Mouse (Mus musculus): ENCODE data around the gene Ntn3. TPM values are rescaled to one million over a fixed set of nuclear protein-coding genes. Genes with fewer than 3 reads are reported as not detected.

Ntn3 gene
- 2.3 and 2.5 TPM in 2 replicates for polyA plus RNA-seq (2015; fragmentation: Nextera tagmentation; extraction: Ambion mirVana)

GRCm38 (mm10) chr17:24209043-24209915, at the start of gene Ntn3:
Gene Ntn3 (minus strand): TSS chr17:24209531.
- DNase-seq (ENCODE audit: low spot score) (peak; percentile 36), ATAC-seq (peak; percentile 7)
- 2% methylated on average over 36 of the region's 43 CpGs for WGBS
- Histone ChIP-seq H3K36me3 (ENCODE audit: insufficient read depth, low read length) (no peaks in the 10 kb centered on the region), H3K4me1 (ENCODE audit: insufficient read depth, low read depth, low read length) (peaks cover 36% of the 10 kb centered on the region), H3K4me3 (ENCODE audit: low read depth, low read length) (peak within 1 kb of the TSS; percentile 36), H3K27me3 (replicated peaks; ENCODE audit: insufficient read depth, low read length) (0 out of 2 replicates have a peak, but pooled peaks cover 11% of the 10 kb centered on the region), H3K9me3 (ENCODE audit: low read length) (no peaks in the 10 kb centered on the region), H3K27ac (ENCODE audit: low read length) (peak within 1 kb of the TSS; percentile 16; the same call in 1 of the 2 replicates), H3K9ac (replicated peaks; ENCODE audit: low read depth) (peak within 1 kb of the TSS; percentile 45; the same call in 1 of the 2 replicates), H3K4me2 (replicated peaks; ENCODE audit: low read depth, low read length) (peak within 1 kb of the TSS; percentile 64)
- TF ChIP-seq EP300 (IDR thresholded peaks at IDR 0.05) (no peak), CTCF (IDR thresholded peaks at IDR 0.05) (no peak)

GRCm38 (mm10) chr17:24258981-24259380, 49.6 kb upstream of the Ntn3 start:
- no peaks in the 10 kb centered on the region for H3K27me3 ChIP-seq (replicated peaks; ENCODE audit: insufficient read depth, low read length)
- no peak overlapping the region for H3K4me2 ChIP-seq (replicated peaks; ENCODE audit: low read depth, low read length)
- no peak for DNase-seq (ENCODE audit: low spot score)
- H3K9ac ChIP-seq (replicated peaks; ENCODE audit: low read depth): no peak overlapping the region
- no peaks in the 10 kb centered on the region for H3K9me3 ChIP-seq (ENCODE audit: low read length)
- no peak overlapping the region for H3K4me3 ChIP-seq (ENCODE audit: low read depth, low read length)
- WGBS: 50% methylated on average over 4 of the region's 4 CpGs
- ATAC-seq: no peak
- H3K27ac ChIP-seq (ENCODE audit: low read length): no peak overlapping the region
- no peaks in the 10 kb centered on the region for H3K36me3 ChIP-seq (ENCODE audit: insufficient read depth, low read length)
- TF ChIP-seq EP300 (IDR thresholded peaks at IDR 0.05) (no peak), CTCF (IDR thresholded peaks at IDR 0.05) (no peak)
- no peaks in the 10 kb centered on the region for H3K4me1 ChIP-seq (ENCODE audit: insufficient read depth, low read depth, low read length)

DNA sequence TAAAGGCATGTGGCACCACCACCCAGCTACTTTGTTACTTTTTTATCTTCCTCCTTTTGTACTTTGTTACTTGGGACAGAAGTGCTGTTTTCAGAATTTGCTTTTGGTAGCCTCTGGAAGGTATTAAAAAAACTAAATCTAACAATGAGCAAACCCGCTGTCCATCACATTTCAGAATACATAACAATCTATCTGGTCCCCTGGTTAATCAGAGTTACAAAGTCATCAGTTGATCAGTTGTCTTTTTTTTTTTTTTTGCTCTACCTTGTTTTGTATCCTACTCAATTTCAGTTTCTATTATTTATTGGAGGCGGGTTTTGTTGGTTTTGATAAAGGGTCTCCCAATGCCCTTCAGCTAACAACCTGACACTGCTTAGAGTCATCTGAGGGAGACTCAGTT, 43.0 kb upstream of the Ntn3 start:
- no peak overlapping the region for H3K4me2 ChIP-seq (replicated peaks; ENCODE audit: low read depth, low read length)
- peaks cover 8% of the 10 kb centered on the region for H3K4me1 ChIP-seq (ENCODE audit: insufficient read depth, low read depth, low read length)
- H3K27me3 ChIP-seq (replicated peaks; ENCODE audit: insufficient read depth, low read length): no peaks in the 10 kb centered on the region
- DNase-seq (ENCODE audit: low spot score) (no peak), ATAC-seq (no peak)
- H3K9ac ChIP-seq (replicated peaks; ENCODE audit: low read depth): no peak overlapping the region
- no peak overlapping the region for H3K27ac ChIP-seq (ENCODE audit: low read length)
- no peak overlapping the region for H3K4me3 ChIP-seq (ENCODE audit: low read depth, low read length)
- TF ChIP-seq EP300 (IDR thresholded peaks at IDR 0.05): no peak
- no peak for TF ChIP-seq CTCF (IDR thresholded peaks at IDR 0.05)
- no peaks in the 10 kb centered on the region for H3K9me3 ChIP-seq (ENCODE audit: low read length)
- 100% methylated on average over 2 of the region's 2 CpGs for WGBS
- no peaks in the 10 kb centered on the region for H3K36me3 ChIP-seq (ENCODE audit: insufficient read depth, low read length)

DNA sequence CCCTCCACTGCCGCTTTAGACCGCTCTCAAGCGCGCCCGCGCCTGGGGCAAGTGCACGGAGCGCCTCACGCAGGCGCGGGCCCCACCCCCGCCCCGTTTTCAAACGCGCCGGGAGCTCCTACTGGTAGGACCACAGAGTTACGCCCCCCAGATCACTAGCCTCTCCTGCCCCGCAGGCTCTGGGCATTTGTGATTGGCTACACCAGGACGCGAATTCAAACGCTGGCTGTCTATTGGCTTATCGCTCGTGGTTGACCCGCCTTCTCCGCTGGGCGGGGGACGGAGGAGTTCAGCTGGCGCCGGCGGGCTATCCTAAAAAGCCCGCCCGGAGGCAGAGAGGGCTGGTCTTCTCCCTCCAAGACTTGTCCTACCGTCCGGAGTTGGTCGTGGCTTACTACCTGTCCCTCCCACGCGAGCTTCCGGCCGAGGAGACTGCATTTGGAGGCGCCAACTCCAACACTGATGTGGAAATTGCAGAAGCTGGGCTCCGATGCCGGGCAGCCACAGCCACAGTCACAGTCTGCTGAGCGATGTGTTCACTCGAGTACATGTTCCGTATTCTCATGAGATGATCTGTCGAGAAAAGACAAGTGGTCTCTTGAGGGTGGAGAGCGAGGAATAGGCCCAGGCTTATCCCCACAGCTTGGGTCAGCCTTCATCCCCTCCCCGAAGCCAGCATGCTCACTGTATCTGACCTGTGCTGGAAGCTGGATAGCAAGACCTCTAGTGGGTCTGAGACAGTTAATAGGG, 42.2 kb upstream of the Ntn3 start, which contains the start of gene Ccnf:
Gene Ccnf (minus strand): TSS at position 165 of the 750 bp plus-strand sequence.
- no peak for TF ChIP-seq EP300 (IDR thresholded peaks at IDR 0.05)
- peak; percentile 56 for TF ChIP-seq CTCF (IDR thresholded peaks at IDR 0.05)
- no peaks in the 10 kb centered on the region for H3K36me3 ChIP-seq (ENCODE audit: insufficient read depth, low read length)
- H3K9me3 ChIP-seq (ENCODE audit: low read length): no peaks in the 10 kb centered on the region
- peak; percentile 100 for ATAC-seq
- peak within 1 kb of the TSS; percentile 87 for H3K4me2 ChIP-seq (replicated peaks; ENCODE audit: low read depth, low read length)
- peak within 1 kb of the TSS; percentile 34; the same call in 1 of the 2 replicates for H3K27ac ChIP-seq (ENCODE audit: low read length)
- peak; percentile 100 for DNase-seq (ENCODE audit: low spot score)
- H3K9ac ChIP-seq (replicated peaks; ENCODE audit: low read depth): peak within 1 kb of the TSS; percentile 51
- peak within 1 kb of the TSS; percentile 64 for H3K4me3 ChIP-seq (ENCODE audit: low read depth, low read length)
- 0% methylated on average over 48 of the region's 48 CpGs for WGBS
- H3K27me3 ChIP-seq (replicated peaks; ENCODE audit: insufficient read depth, low read length): no peaks in the 10 kb centered on the region
- H3K4me1 ChIP-seq (ENCODE audit: insufficient read depth, low read depth, low read length): peaks cover 8% of the 10 kb centered on the region

DNA sequence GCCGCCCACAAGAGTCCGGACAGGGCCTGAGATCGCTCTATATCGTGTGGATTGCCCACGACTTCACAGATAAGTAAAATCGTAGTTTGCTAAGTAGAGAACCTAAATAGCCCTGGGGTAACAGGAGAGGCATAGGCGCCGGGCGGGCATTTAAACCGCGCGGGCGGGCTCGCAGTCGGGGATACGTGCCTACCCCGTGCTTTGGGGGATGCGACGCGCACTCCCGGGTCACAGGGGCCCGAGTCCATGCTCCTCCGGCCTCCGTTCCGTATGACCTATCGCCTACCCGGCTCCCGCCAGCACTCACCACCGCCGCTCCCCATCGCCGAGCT, 41.6 kb upstream of the Ntn3 start:
- peak overlapping the region; percentile 64 for H3K4me3 ChIP-seq (ENCODE audit: low read depth, low read length)
- peak overlapping the region; percentile 87 for H3K4me2 ChIP-seq (replicated peaks; ENCODE audit: low read depth, low read length)
- H3K36me3 ChIP-seq (ENCODE audit: insufficient read depth, low read length): no peaks in the 10 kb centered on the region
- H3K9ac ChIP-seq (replicated peaks; ENCODE audit: low read depth): peak overlapping the region; percentile 50
- 0 out of 2 replicates have a peak overlapping the region, but pooled peaks have one; percentile 32 for H3K27ac ChIP-seq (ENCODE audit: low read length)
- H3K4me1 ChIP-seq (ENCODE audit: insufficient read depth, low read depth, low read length): peaks cover 8% of the 10 kb centered on the region
- no peaks in the 10 kb centered on the region for H3K27me3 ChIP-seq (replicated peaks; ENCODE audit: insufficient read depth, low read length)
- no peak for TF ChIP-seq EP300 (IDR thresholded peaks at IDR 0.05)
- no peak for TF ChIP-seq CTCF (IDR thresholded peaks at IDR 0.05)
- under 1% methylated on average over 31 of the region's 32 CpGs for WGBS
- ATAC-seq: no peak
- H3K9me3 ChIP-seq (ENCODE audit: low read length): no peaks in the 10 kb centered on the region
- no peak for DNase-seq (ENCODE audit: low spot score)

DNA sequence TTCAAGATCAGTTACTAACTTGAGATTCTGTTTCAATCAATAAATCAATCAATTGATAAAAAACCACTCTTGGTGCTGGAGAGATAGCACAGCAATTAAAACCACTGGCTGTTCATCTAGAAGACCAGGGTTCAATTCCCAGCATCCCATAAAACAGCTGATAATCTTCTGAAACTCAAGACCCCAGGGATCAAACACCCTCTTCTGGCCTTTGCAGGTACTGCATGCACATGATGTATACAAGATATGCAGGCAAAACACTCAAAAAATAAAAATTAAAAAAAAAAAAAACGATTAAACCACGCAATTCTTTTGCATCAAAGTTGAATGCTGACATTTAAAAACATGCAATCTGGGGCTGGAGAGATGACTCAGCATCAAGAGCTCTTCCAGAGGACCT, 39.3 kb upstream of the Ntn3 start:
- no peak overlapping the region for H3K4me2 ChIP-seq (replicated peaks; ENCODE audit: low read depth, low read length)
- no peaks in the 10 kb centered on the region for H3K9me3 ChIP-seq (ENCODE audit: low read length)
- no peak for ATAC-seq
- 98% methylated on average over 2 of the region's 2 CpGs for WGBS
- no peak overlapping the region for H3K27ac ChIP-seq (ENCODE audit: low read length)
- H3K9ac ChIP-seq (replicated peaks; ENCODE audit: low read depth): no peak overlapping the region
- peaks cover 8% of the 10 kb centered on the region for H3K4me1 ChIP-seq (ENCODE audit: insufficient read depth, low read depth, low read length)
- H3K36me3 ChIP-seq (ENCODE audit: insufficient read depth, low read length): no peaks in the 10 kb centered on the region
- TF ChIP-seq EP300 (IDR thresholded peaks at IDR 0.05): no peak
- TF ChIP-seq CTCF (IDR thresholded peaks at IDR 0.05): peak; percentile 40
- no peaks in the 10 kb centered on the region for H3K27me3 ChIP-seq (replicated peaks; ENCODE audit: insufficient read depth, low read length)
- DNase-seq (ENCODE audit: low spot score): no peak
- no peak overlapping the region for H3K4me3 ChIP-seq (ENCODE audit: low read depth, low read length)
